Mouse (Mus musculus) liver, adult 2 months (tissue): ENCODE results near the gene Map1s. TPM values are rescaled to one million over a fixed set of nuclear protein-coding genes. Genes with fewer than 3 reads are reported as not detected.

Experiments
- DNase-seq: peaks from one replicate; pipeline ENCODE4 v3.0.0-alpha.2; 2011; ENCODE audit warnings: low read depth, low spot score; ENCODE audit errors: extremely low read depth
- H3K27ac ChIP-seq: fragments of 200-500 bp; replicated peaks from 2 replicates; pipeline ENCODE4 v1.5.1; 2012; ENCODE audit warnings: low read depth, mild to moderate bottlenecking, control low read depth, inconsistent platforms, low read length; ENCODE audit not compliant: insufficient read depth
- H3K27me3 ChIP-seq: fragments of 200-500 bp; 2 replicates; pipeline ENCODE4 v1.6.1; 2012; ENCODE audit warnings: mild to moderate bottlenecking, moderate library complexity, low read length, inconsistent platforms; ENCODE audit not compliant: control insufficient read depth, insufficient read depth
- H3K36me3 ChIP-seq: fragments of 200-500 bp; 2 replicates; pipeline ENCODE4 v1.6.1; 2012; ENCODE audit warnings: low read length, inconsistent platforms; ENCODE audit not compliant: control insufficient read depth, insufficient read depth
- H3K4me1 ChIP-seq: fragments of 200-500 bp; 2 replicates; pipeline ENCODE4 v1.6.1; 2011; ENCODE audit warnings: low read length; ENCODE audit not compliant: control insufficient read depth, insufficient read depth
- H3K4me3 ChIP-seq: fragments of 200-500 bp; 2 replicates; pipeline ENCODE4 v1.5.1; 2011; ENCODE audit warnings: low read depth, mild to moderate bottlenecking, control low read depth, low read length, moderate library complexity; ENCODE audit not compliant: insufficient read depth
- H3K79me2 ChIP-seq: fragments of 200-500 bp; 2 replicates; pipeline ENCODE4 v1.6.1; 2012; ENCODE audit warnings: inconsistent platforms, mild to moderate bottlenecking, low read length, moderate library complexity; ENCODE audit not compliant: control insufficient read depth, insufficient read depth
- H3K9ac ChIP-seq: fragments of 200-500 bp; 2 replicates; pipeline ENCODE4 v1.6.1; 2012; ENCODE audit warnings: low read depth, mild to moderate bottlenecking, control low read depth, inconsistent platforms, low read length
- CTCF ChIP-seq: fragments of 200-500 bp; IDR thresholded peaks from 2 replicates; pipeline ENCODE4 v1.5.1; 2011; ENCODE audit warnings: low read depth, low read length, control low read depth
- POLR2A ChIP-seq: fragments of 200-500 bp; IDR thresholded peaks from 2 replicates; pipeline ENCODE4 v1.6.1; 2011; ENCODE audit warnings: low read length, control low read depth; ENCODE audit not compliant: insufficient read depth; ENCODE audit errors: extremely low read depth
- WGBS: fragments of 180-500 bp; shearing (Covaris S2); methylation state at CpG from one replicate; pipeline ENCODE4 v1.1.7; 2018; 5-methylcytosine and 5-hydroxymethylcytosine counted together
- polyA plus RNA-seq: library from polyadenylated mRNA; depleted of rRNA; stranded (reverse); fragments of >200 nt; gene quantifications from 2 replicates; pipeline ENCODE4 v1.2.3, GENCODE M21; 2012; rRNA removed
- total RNA-seq: library from RNA; depleted of rRNA; stranded (reverse); fragments of >200 nt; gene quantifications from 2 replicates; pipeline ENCODE4 v1.2.3, GENCODE M21; 2014; rRNA removed

Gene Map1s
- total RNA-seq (1.8 and 3.0 TPM in 2 replicates), polyA plus RNA-seq (4.6 and 8.7 TPM in 2 replicates)

GRCm38 (mm10) chr8:70905831-70906736, at the start of gene Map1s:
Gene Map1s (plus strand): TSS chr8:70905932.
- Histone ChIP-seq H3K27ac (no peak within 1 kb of the TSS), H3K9ac (peak within 1 kb of the TSS; percentile 83), H3K4me1 (peaks cover 6% of the 10 kb centered on the region; the same call in 1 of the 2 replicates), H3K79me2 (no peaks in the 10 kb centered on the region), H3K27me3 (no peaks in the 10 kb centered on the region), H3K36me3 (no peaks in the 10 kb centered on the region), H3K4me3 (peak within 1 kb of the TSS; percentile 94)
- TF ChIP-seq POLR2A, result no peak
- TF ChIP-seq CTCF, result no peak
- WGBS, result 2% methylated on average over 72 of the region's 86 CpGs
- no peak for DNase-seq

- H3K4me3 ChIP-seq, result no peak overlapping the region
- 73% methylated on average over 5 of the region's 5 CpGs for WGBS
- H3K9ac ChIP-seq, result no peak overlapping the region
- H3K36me3 ChIP-seq, result no peaks in the 10 kb centered on the region
- no peaks in the 10 kb centered on the region; the same call in 1 of the 2 replicates for H3K4me1 ChIP-seq
- H3K79me2 ChIP-seq, result no peaks in the 10 kb centered on the region
- H3K27me3 ChIP-seq, result no peaks in the 10 kb centered on the region
- TF ChIP-seq CTCF, result no peak
- TF ChIP-seq POLR2A, result no peak
- DNase-seq, result no peak
- H3K27ac ChIP-seq, result no peak overlapping the region
Observed at GRCm38 (mm10) chr8:70856028-70856427, 49.7 kb upstream of the Map1s start.

- TF ChIP-seq CTCF (no peak), POLR2A (no peak)
- Histone ChIP-seq H3K4me3 (peak overlapping the region; percentile 61), H3K27me3 (no peaks in the 10 kb centered on the region), H3K79me2 (no peaks in the 10 kb centered on the region), H3K9ac (peak overlapping the region; percentile 70), H3K4me1 (no peaks in the 10 kb centered on the region; the same call in 1 of the 2 replicates), H3K27ac (no peak overlapping the region), H3K36me3 (no peaks in the 10 kb centered on the region)
- 6% methylated on average over 33 of the region's 33 CpGs for WGBS
- DNase-seq, result peak; percentile 55
Observed at GRCm38 (mm10) chr8:70856541-70857197, 49.1 kb upstream of the Map1s start.

GRCm38 (mm10) chr8:70857516-70857915, 48.2 kb upstream of the Map1s start:
- no peak overlapping the region for H3K9ac ChIP-seq
- peaks cover 6% of the 10 kb centered on the region for H3K27me3 ChIP-seq
- no peak overlapping the region for H3K27ac ChIP-seq
- no peaks in the 10 kb centered on the region for H3K79me2 ChIP-seq
- H3K4me1 ChIP-seq, result no peaks in the 10 kb centered on the region; the same call in 1 of the 2 replicates
- 64% methylated on average over 4 of the region's 4 CpGs for WGBS
- no peak overlapping the region for H3K4me3 ChIP-seq
- DNase-seq, result no peak
- TF ChIP-seq POLR2A (no peak), CTCF (no peak)
- H3K36me3 ChIP-seq, result no peaks in the 10 kb centered on the region

GRCm38 (mm10) chr8:70862824-70863641, 42.7 kb upstream of the Map1s start, which contains the start of gene Kcnn1:
Gene Kcnn1 (minus strand): TSS chr8:70863258.
- Histone ChIP-seq H3K9ac (no peak within 1 kb of the TSS), H3K36me3 (no peaks in the 10 kb centered on the region), H3K27me3 (peaks cover 15% of the 10 kb centered on the region), H3K27ac (no peak within 1 kb of the TSS), H3K4me3 (peak within 1 kb of the TSS; percentile 27; the same call in 1 of the 2 replicates), H3K4me1 (peaks cover 8% of the 10 kb centered on the region; the same call in 1 of the 2 replicates), H3K79me2 (no peaks in the 10 kb centered on the region)
- TF ChIP-seq POLR2A (no peak), CTCF (no peak)
- 4% methylated on average over 55 of the region's 55 CpGs for WGBS
- DNase-seq, result no peak
